ENCODE assay signal across 8 mouse cellular contexts in the genomic region with DNA sequence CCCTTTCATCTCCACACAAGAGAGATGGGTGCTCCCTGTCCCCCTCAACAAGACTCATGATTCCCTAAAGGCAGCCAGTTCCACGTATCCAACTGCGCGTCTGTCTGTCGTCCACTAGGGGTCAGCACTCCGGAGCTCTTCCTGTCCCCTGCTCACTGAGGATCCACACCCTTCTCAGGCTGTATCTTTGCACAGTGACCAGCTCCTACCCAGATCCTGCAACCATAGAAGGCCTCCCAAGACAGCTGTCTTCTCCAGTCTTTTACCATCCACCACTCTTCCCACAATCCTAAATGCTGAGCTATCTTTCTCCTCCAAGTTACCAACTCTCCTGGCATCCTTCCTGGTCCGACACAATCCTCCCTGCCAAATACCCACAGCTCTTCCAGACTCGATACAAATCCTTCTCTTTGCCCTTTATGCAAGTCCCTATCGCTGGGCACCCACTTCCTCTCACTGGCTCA. TPM values are rescaled to one million over a fixed set of nuclear protein-coding genes. Genes with fewer than 3 reads are reported as not detected.
DNase-seq lines count a peak whose midpoint lies in the region; ATAC-seq and TF ChIP-seq lines count a peak whose summit lies in the region.

No protein-coding gene starts in this region.

- no peak for TF ChIP-seq POLR2A in cortical plate, adult 2 months (IDR thresholded peaks at IDR 0.05; ENCODE audit: extremely low read depth, insufficient read depth, low read length)

- no peak overlapping the region for H3K4me2 ChIP-seq in hindbrain, embryonic 14.5 days (replicated peaks)
- no peak overlapping the region for H3K4me2 ChIP-seq in limb, embryonic 11.5 days (ENCODE audit: low read depth, severe bottlenecking)
- H3K4me2 ChIP-seq in neural tube, embryonic 11.5 days (ENCODE audit: low read depth), result no peak overlapping the region

- H3K4me1 ChIP-seq in cortical plate, adult 2 months (ENCODE audit: control insufficient read depth, insufficient read depth, low read length), result no peaks in the 10 kb centered on the region
- peaks cover 4% of the 10 kb centered on the region for H3K4me1 ChIP-seq in hindbrain, embryonic 14.5 days (replicated peaks; ENCODE audit: control insufficient read depth, insufficient read depth, low read length)
- H3K4me1 ChIP-seq in limb, embryonic 11.5 days (ENCODE audit: control insufficient read depth, insufficient read depth, low read length), result no peaks in the 10 kb centered on the region
- no peaks in the 10 kb centered on the region for H3K4me1 ChIP-seq in neural tube, embryonic 11.5 days (ENCODE audit: control insufficient read depth, insufficient read depth, low read length)

- peak; percentile 74 for TF ChIP-seq CTCF in cortical plate, adult 2 months (IDR thresholded peaks at IDR 0.05; ENCODE audit: extremely low read depth, insufficient read depth, low read length)

- no peak overlapping the region for H3K9ac ChIP-seq in hindbrain, embryonic 14.5 days
- no peak overlapping the region for H3K9ac ChIP-seq in limb, embryonic 11.5 days (ENCODE audit: low read length)
- no peak overlapping the region for H3K9ac ChIP-seq in neural tube, embryonic 11.5 days (ENCODE audit: low read length)

- no peaks in the 10 kb centered on the region for H3K36me3 ChIP-seq in hindbrain, embryonic 14.5 days (replicated peaks; ENCODE audit: control insufficient read depth, insufficient read depth)
- no peaks in the 10 kb centered on the region for H3K36me3 ChIP-seq in limb, embryonic 11.5 days (ENCODE audit: control insufficient read depth, insufficient read depth, low read length)
- no peaks in the 10 kb centered on the region for H3K36me3 ChIP-seq in neural tube, embryonic 11.5 days (ENCODE audit: control insufficient read depth, insufficient read depth, low read length)

- no peak overlapping the region for H3K4me3 ChIP-seq in cortical plate, adult 2 months (ENCODE audit: insufficient read depth, low read length)
- no peak overlapping the region for H3K4me3 ChIP-seq in hindbrain, embryonic 14.5 days (replicated peaks; ENCODE audit: low read length)
- H3K4me3 ChIP-seq in limb, embryonic 11.5 days (ENCODE audit: low read depth, low read length), result no peak overlapping the region
- H3K4me3 ChIP-seq in neural tube, embryonic 11.5 days (ENCODE audit: low read depth, low read length), result no peak overlapping the region

- H3K27ac ChIP-seq in cortical plate, adult 2 months (ENCODE audit: insufficient read depth, low read length), result no peak overlapping the region
- H3K27ac ChIP-seq in hindbrain, embryonic 14.5 days, result no peak overlapping the region
- no peak overlapping the region for H3K27ac ChIP-seq in limb, embryonic 11.5 days (replicated peaks; ENCODE audit: low read depth, low read length)
- no peak overlapping the region for H3K27ac ChIP-seq in neural tube, embryonic 11.5 days (ENCODE audit: low read depth, low read length)

- ATAC-seq in hindbrain, embryonic 14.5 days (ENCODE audit: low FRiP score), result no peak
- ATAC-seq in limb, embryonic 11.5 days (ENCODE audit: insufficient number of reproducible peaks, low FRiP score, low TSS enrichment, low read depth), result 0 out of 2 replicates have a peak, but pooled peaks have one; percentile 35
- ATAC-seq in neural tube, embryonic 11.5 days (ENCODE audit: insufficient read depth, low FRiP score, low TSS enrichment), result peak; percentile 62; the same call in 1 of the 2 replicates
- ATAC-seq in erythroid progenitor cell, adult 5-6 weeks (replicated peaks; ENCODE audit: low FRiP score, poor library complexity, severe bottlenecking), result no peak

- WGBS in hindbrain, embryonic 14.5 days, result 25% methylated on average over 8 of the region's 8 CpGs
- WGBS in limb, embryonic 11.5 days, result 23% methylated on average over 8 of the region's 8 CpGs
- 29% methylated on average over 8 of the region's 8 CpGs for WGBS in neural tube, embryonic 11.5 days

- no peaks in the 10 kb centered on the region for H3K9me3 ChIP-seq in hindbrain, embryonic 14.5 days (ENCODE audit: control insufficient read depth, low read length)
- no peaks in the 10 kb centered on the region for H3K9me3 ChIP-seq in limb, embryonic 11.5 days (ENCODE audit: control insufficient read depth, low read length)
- no peaks in the 10 kb centered on the region for H3K9me3 ChIP-seq in neural tube, embryonic 11.5 days (ENCODE audit: control insufficient read depth, low read length)

- peak; percentile 62 to 74 for DNase-seq in left cerebral cortex, adult 18-20 months (ENCODE audit: low spot score in 2 of 2)
- no peak for DNase-seq in left cerebral cortex, adult 11 months (ENCODE audit: low spot score)
- peak; percentile 73 for DNase-seq in R1 (ENCODE audit: low read depth, low spot score)
- peak; percentile 55 for DNase-seq in hindbrain, embryonic 14.5 days (ENCODE audit: low spot score)
- peak; percentile 53 for DNase-seq in limb, embryonic 11.5 days (ENCODE audit: low spot score)
- DNase-seq in neural tube, embryonic 11.5 days (ENCODE audit: low spot score), result peak; percentile 45

- H3K27me3 ChIP-seq in hindbrain, embryonic 14.5 days (ENCODE audit: control insufficient read depth, insufficient read depth, low read length), result no peaks in the 10 kb centered on the region
- H3K27me3 ChIP-seq in limb, embryonic 11.5 days (ENCODE audit: control insufficient read depth, insufficient read depth, low read length), result no peaks in the 10 kb centered on the region
- no peaks in the 10 kb centered on the region for H3K27me3 ChIP-seq in neural tube, embryonic 11.5 days (ENCODE audit: control insufficient read depth, insufficient read depth, low read length)

RNA-seq across cellular contexts. Expression of a gene that starts 12.0 kb away (rescaled TPM):
- total RNA-seq in left cerebral cortex, adult 18-20 months (2021), result 10 to 100 TPM; 73.5 to 79.2 TPM
- polyA plus RNA-seq in cortical plate, adult 2 months (2012; rRNA removed), result 64.3 and 68.0 TPM in 2 replicates
- 79.5 and 91.2 TPM in 2 replicates for polyA plus RNA-seq in hindbrain, embryonic 14.5 days (2014; fragmentation: Nextera tagmentation; extraction: Ambion mirVana)
- 2.4 and 3.0 TPM in 2 replicates for polyA plus RNA-seq in limb, embryonic 11.5 days (2014; fragmentation: Nextera tagmentation; extraction: Ambion mirVana)
- 6.7 and 9.3 TPM in 2 replicates for polyA plus RNA-seq in neural tube, embryonic 11.5 days (2014; fragmentation: Nextera tagmentation; extraction: Ambion mirVana)
- total RNA-seq in erythroid progenitor cell, adult 5-6 weeks (2015; ENCODE audit: low replicate concordance), result not detected in 2 replicates
- not detected in 2 replicates for total RNA-seq in erythroid progenitor cell, adult 5-6 weeks (2017; ENCODE audit: low replicate concordance)

RNA-seq across cellular contexts. Expression of a gene that starts 45.2 kb away (rescaled TPM):
- total RNA-seq in left cerebral cortex, adult 18-20 months (2021), result 10 to 100 TPM; 48.1 to 52.5 TPM
- 31.3 and 32.0 TPM in 2 replicates for polyA plus RNA-seq in cortical plate, adult 2 months (2012; rRNA removed)
- polyA plus RNA-seq in hindbrain, embryonic 14.5 days (2014; fragmentation: Nextera tagmentation; extraction: Ambion mirVana), result 34.9 and 37.1 TPM in 2 replicates
- polyA plus RNA-seq in limb, embryonic 11.5 days (2014; fragmentation: Nextera tagmentation; extraction: Ambion mirVana), result 19.2 and 22.2 TPM in 2 replicates
- polyA plus RNA-seq in neural tube, embryonic 11.5 days (2014; fragmentation: Nextera tagmentation; extraction: Ambion mirVana), result 24.6 and 29.9 TPM in 2 replicates
- total RNA-seq in erythroid progenitor cell, adult 5-6 weeks (2015; ENCODE audit: low replicate concordance), result 0.36 and 1.3 TPM in 2 replicates
- total RNA-seq in erythroid progenitor cell, adult 5-6 weeks (2017; ENCODE audit: low replicate concordance), result 0.38 and 1.2 TPM in 2 replicates

Comparison
In these comparisons a context has a peak if more than half of its experiments do, and no peak if none do; other contexts are left out.
1. ATAC-seq: peak in limb, embryonic 11.5 days (single experiment) and neural tube, embryonic 11.5 days (single experiment); none in hindbrain, embryonic 14.5 days (single experiment) and erythroid progenitor cell, adult 5-6 weeks (single experiment).